Mouse (Mus musculus): ENCODE data around the gene Psmb4.
"Not testable (repeated sequence)": the region's sequence is repeated elsewhere in the genome, so short reads cannot be mapped to it uniquely, and the experiment has no call there.

Gene Psmb4

GRCm38 (mm10) chr3:94904759-94905158, 18.0 kb upstream of the Psmb4 start:
- DNase-seq (ENCODE audit: low spot score) = not testable (repeated sequence)

GRCm38 (mm10) chr3:94902747-94903146, 16.0 kb upstream of the Psmb4 start:
- DNase-seq (ENCODE audit: low spot score) = peak; percentile 52

- DNase-seq (ENCODE audit: low spot score) = no peak
Measured at GRCm38 (mm10) chr3:94894076-94894475, 7.3 kb upstream of the Psmb4 start.

- no peak for DNase-seq (ENCODE audit: low spot score)
Measured at GRCm38 (mm10) chr3:94888595-94888994, 1.8 kb upstream of the Psmb4 start.

GRCm38 (mm10) chr3:94882579-94882978, 4.2 kb downstream of the Psmb4 start:
- DNase-seq (ENCODE audit: low spot score) = no peak

- no peak for DNase-seq (ENCODE audit: low spot score)
Measured at GRCm38 (mm10) chr3:94881840-94882239, 4.9 kb downstream of the Psmb4 start.

- no peak for DNase-seq (ENCODE audit: low spot score)
Measured at GRCm38 (mm10) chr3:94878618-94879017, 8.1 kb downstream of the Psmb4 start.

- DNase-seq (ENCODE audit: low spot score) = no peak
Measured at GRCm38 (mm10) chr3:94869011-94869410, 17.8 kb downstream of the Psmb4 start.

- DNase-seq (ENCODE audit: low spot score) = no peak
Measured at GRCm38 (mm10) chr3:94859471-94859870, 27.3 kb downstream of the Psmb4 start.

GRCm38 (mm10) chr3:94852215-94852614, 34.5 kb downstream of the Psmb4 start:
- DNase-seq (ENCODE audit: low spot score) = no peak

- DNase-seq (ENCODE audit: low spot score) = no peak
Measured at GRCm38 (mm10) chr3:94851731-94852130, 35.0 kb downstream of the Psmb4 start.

GRCm38 (mm10) chr3:94849338-94849737, 37.4 kb downstream of the Psmb4 start:
- peak; percentile 23 for DNase-seq (ENCODE audit: low spot score)

GRCm38 (mm10) chr3:94847382-94847781, 39.4 kb downstream of the Psmb4 start:
- no peak for DNase-seq (ENCODE audit: low spot score)

- no peak for DNase-seq (ENCODE audit: low spot score)
Measured at GRCm38 (mm10) chr3:94839101-94839500, 47.7 kb downstream of the Psmb4 start.

GRCm38 (mm10) chr3:94838631-94839030, 48.1 kb downstream of the Psmb4 start:
- DNase-seq (ENCODE audit: low spot score) = no peak

GRCm38 (mm10) chr3:94837959-94838496, 48.7 kb downstream of the Psmb4 start:
- peak; percentile 81 for DNase-seq (ENCODE audit: low spot score)

GRCm38 (mm10) chr3:94837183-94837890, 49.4 kb downstream of the Psmb4 start, which contains the start of gene Pogz:
Pogz (plus strand) TSS chr3:94837567.
- DNase-seq (ENCODE audit: low spot score) = peak; percentile 95

- no peak for DNase-seq (ENCODE audit: low spot score)
Measured at GRCm38 (mm10) chr3:94835396-94835795, 51.4 kb downstream of the Psmb4 start.
